In the genomic region with DNA sequence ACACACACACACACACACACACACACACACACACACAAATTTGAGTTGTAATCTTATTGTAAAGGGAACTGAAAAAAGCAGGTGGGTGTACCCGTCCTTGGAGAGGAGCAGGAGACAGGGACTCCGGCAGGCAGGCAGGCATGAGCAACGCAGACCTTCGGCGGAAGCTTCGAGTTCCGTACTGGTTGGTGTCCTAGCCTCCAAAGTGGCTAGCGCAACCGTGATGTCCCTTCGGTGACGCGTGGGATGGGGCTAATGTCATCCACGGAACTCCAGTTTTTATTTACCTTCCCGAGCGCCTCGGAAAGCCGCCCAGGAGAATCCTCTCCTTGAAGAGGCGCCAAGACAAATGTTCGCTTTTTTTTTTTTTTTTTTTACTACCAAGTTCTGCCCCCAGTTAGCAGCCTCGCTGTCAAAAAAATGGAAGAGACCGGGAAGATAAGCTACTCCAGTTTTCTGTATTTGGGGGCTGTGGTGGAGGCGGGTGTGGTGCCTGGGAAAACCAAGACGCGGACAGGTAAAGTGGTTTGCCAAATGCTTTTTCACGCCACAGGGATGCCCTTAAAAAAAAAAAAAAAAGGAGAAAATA, we compare ENCODE assay signal across 1 mouse cellular context.
A peak's percentile ranks its signal among the peaks of the same experiment; 100 is the strongest.
TF ChIP-seq lines count a peak whose summit lies in the region.

No protein-coding gene starts in this region.

TF ChIP-seq in CH12.LX, 34 proteins besides CTCF, POLR2A, EP300 and RAD21:
- TF ChIP-seq BHLHE40 (IDR thresholded peaks at IDR 0.05; ENCODE audit: low read depth, low read length) (no peak), USF2 (conservative IDR thresholded peaks at IDR 0.05; ENCODE audit: low read depth, low read length) (no peak), MXI1 (IDR thresholded peaks at IDR 0.05; ENCODE audit: low read depth, low read length) (peak; percentile 40), ZNF384 (IDR thresholded peaks at IDR 0.05; ENCODE audit: low read depth, low read length) (peak; percentile 67; the same call in 1 of the 2 replicates), TCF12 (IDR thresholded peaks at IDR 0.05; ENCODE audit: low read depth, low read length) (no peak), ELF1 (IDR thresholded peaks at IDR 0.05; ENCODE audit: low read depth, low read length) (no peak), MAZ (IDR thresholded peaks at IDR 0.05; ENCODE audit: low read depth, low read length) (peak; percentile 19; the same call in 1 of the 2 replicates), RCOR1 (conservative IDR thresholded peaks at IDR 0.05; ENCODE audit: low read depth, low read length) (no peak), IRF4 (IDR thresholded peaks at IDR 0.05; ENCODE audit: low read depth, low read length) (0 out of 2 replicates have a peak, but pooled peaks have one; percentile 6), SIN3A (IDR thresholded peaks at IDR 0.05; ENCODE audit: low read length) (peak; percentile 74), JUN (IDR thresholded peaks at IDR 0.05; ENCODE audit: insufficient read depth, low read depth, low read length) (no peak; the same call in 1 of the 2 replicates), NRF1 (IDR thresholded peaks at IDR 0.05; ENCODE audit: low read depth, low read length) (0 out of 2 replicates have a peak, but pooled peaks have one; percentile 3), KAT2A (IDR thresholded peaks at IDR 0.05; ENCODE audit: insufficient replicate concordance, low read length) (no peak)
